Mouse (Mus musculus) forebrain, embryonic 13.5 days (tissue): ENCODE results near the gene AI661453. TPM values are rescaled to one million over a fixed set of nuclear protein-coding genes. Genes with fewer than 3 reads are reported as not detected.

ENCODE experiments used
- ATAC-seq: fragments of 200-750 bp; cut with Nextera tagmentation; 2 replicates; pipeline ENCODE4 v1.8.0; 2017
- H3K27ac ChIP-seq: fragments of 300-500 bp; sonication (generic); 2 replicates; pipeline ENCODE4 v1.5.1; 2015; ENCODE audit warnings: inconsistent platforms, mild to moderate bottlenecking, moderate library complexity
- H3K27me3 ChIP-seq: fragments of 300-500 bp; sonication (generic); 2 replicates; pipeline ENCODE4 v1.6.1; 2015; ENCODE audit warnings: mild to moderate bottlenecking, inconsistent platforms
- H3K36me3 ChIP-seq: fragments of 300-500 bp; sonication (generic); 2 replicates; pipeline ENCODE4 v1.6.1; 2015; ENCODE audit warnings: mild to moderate bottlenecking, inconsistent platforms; ENCODE audit not compliant: poor library complexity, severe bottlenecking
- H3K4me1 ChIP-seq: fragments of 300-500 bp; sonication (generic); 2 replicates; pipeline ENCODE4 v1.6.1; 2015; ENCODE audit warnings: inconsistent platforms
- H3K4me2 ChIP-seq: fragments of 300-500 bp; sonication (generic); 2 replicates; pipeline ENCODE4 v1.6.1; 2015; ENCODE audit warnings: inconsistent platforms, mild to moderate bottlenecking, moderate library complexity
- H3K4me3 ChIP-seq: fragments of 300-500 bp; sonication (generic); 2 replicates; pipeline ENCODE4 v1.5.1; 2015; ENCODE audit warnings: mild to moderate bottlenecking, inconsistent platforms
- H3K9ac ChIP-seq: fragments of 300-500 bp; sonication (generic); 2 replicates; pipeline ENCODE4 v1.6.1; 2015; ENCODE audit warnings: mild to moderate bottlenecking, inconsistent platforms
- H3K9me3 ChIP-seq: fragments of 300-500 bp; sonication (generic); replicated peaks from 2 replicates; pipeline ENCODE4 v1.6.1; 2016; ENCODE audit warnings: inconsistent platforms
- WGBS: fragments of 180-500 bp; shearing (Covaris S2); methylation state at CpG from one replicate; pipeline ENCODE4 v1.1.7; 2015; 5-methylcytosine and 5-hydroxymethylcytosine counted together
- polyA plus RNA-seq: library from polyadenylated mRNA; unstranded; fragments of >200 nt; fragmentation: Nextera tagmentation; extraction: Ambion mirVana; gene quantifications from 2 replicates; pipeline ENCODE4 v1.2.1, GENCODE M21; 2015

AI661453 gene
- polyA plus RNA-seq, 1 experiment from 2014 or later = 0.13 TPM

GRCm38 (mm10) chr17:47470686-47471085 is 34.3 kb downstream of the AI661453 start:
- no peak overlapping the region for H3K9ac ChIP-seq
- H3K4me2 ChIP-seq = no peak overlapping the region
- ATAC-seq = peak; percentile 48; the same call in 1 of the 2 replicates
- peaks cover 41% of the 10 kb centered on the region for H3K27me3 ChIP-seq
- H3K4me1 ChIP-seq = peaks cover 16% of the 10 kb centered on the region; the same call in 1 of the 2 replicates
- no peak overlapping the region for H3K27ac ChIP-seq
- 48% methylated on average over 5 of the region's 5 CpGs for WGBS
- no peak overlapping the region for H3K4me3 ChIP-seq
- H3K9me3 ChIP-seq = no peaks in the 10 kb centered on the region
- H3K36me3 ChIP-seq = no peaks in the 10 kb centered on the region

GRCm38 (mm10) chr17:47472435-47473350 is 36.3 kb downstream of the AI661453 start:
- no peak overlapping the region for H3K4me2 ChIP-seq
- no peak overlapping the region for H3K4me3 ChIP-seq
- WGBS = 62% methylated on average over 15 of the region's 15 CpGs
- no peak overlapping the region for H3K27ac ChIP-seq
- H3K4me1 ChIP-seq = peaks cover 16% of the 10 kb centered on the region; the same call in 1 of the 2 replicates
- no peaks in the 10 kb centered on the region for H3K9me3 ChIP-seq
- H3K27me3 ChIP-seq = peaks cover 25% of the 10 kb centered on the region
- no peak overlapping the region for H3K9ac ChIP-seq
- no peak for ATAC-seq
- H3K36me3 ChIP-seq = no peaks in the 10 kb centered on the region

GRCm38 (mm10) chr17:47473434-47473974 is 37.1 kb downstream of the AI661453 start:
- peaks cover 17% of the 10 kb centered on the region for H3K27me3 ChIP-seq
- H3K27ac ChIP-seq = no peak overlapping the region
- WGBS = 16% methylated on average over 8 of the region's 8 CpGs
- no peak for ATAC-seq
- H3K36me3 ChIP-seq = no peaks in the 10 kb centered on the region
- H3K4me2 ChIP-seq = no peak overlapping the region
- H3K9me3 ChIP-seq = no peaks in the 10 kb centered on the region
- H3K4me1 ChIP-seq = peaks cover 13% of the 10 kb centered on the region; the same call in 1 of the 2 replicates
- H3K9ac ChIP-seq = no peak overlapping the region
- no peak overlapping the region for H3K4me3 ChIP-seq

GRCm38 (mm10) chr17:47474250-47474649 is 37.8 kb downstream of the AI661453 start:
- 87% methylated on average over 4 of the region's 4 CpGs for WGBS
- H3K9ac ChIP-seq = no peak overlapping the region
- H3K4me1 ChIP-seq = peaks cover 11% of the 10 kb centered on the region; the same call in 1 of the 2 replicates
- no peak overlapping the region for H3K4me2 ChIP-seq
- no peak overlapping the region for H3K4me3 ChIP-seq
- no peak for ATAC-seq
- peaks cover 9% of the 10 kb centered on the region for H3K27me3 ChIP-seq
- H3K36me3 ChIP-seq = no peaks in the 10 kb centered on the region
- no peaks in the 10 kb centered on the region for H3K9me3 ChIP-seq
- H3K27ac ChIP-seq = no peak overlapping the region

- 86% methylated on average over 4 of the region's 4 CpGs for WGBS
- Histone ChIP-seq H3K4me3 (no peak overlapping the region), H3K36me3 (no peaks in the 10 kb centered on the region), H3K9me3 (no peaks in the 10 kb centered on the region), H3K9ac (no peak overlapping the region), H3K27me3 (no peaks in the 10 kb centered on the region), H3K4me2 (no peak overlapping the region), H3K27ac (no peak overlapping the region), H3K4me1 (peaks cover 9% of the 10 kb centered on the region; the same call in 1 of the 2 replicates)
- no peak for ATAC-seq
Observed at GRCm38 (mm10) chr17:47475181-47475580, 38.8 kb downstream of the AI661453 start.

- Histone ChIP-seq H3K36me3 (no peaks in the 10 kb centered on the region), H3K9ac (no peak overlapping the region), H3K9me3 (no peaks in the 10 kb centered on the region), H3K4me2 (no peak overlapping the region), H3K27me3 (no peaks in the 10 kb centered on the region), H3K4me3 (no peak overlapping the region), H3K4me1 (peaks cover 4% of the 10 kb centered on the region; the same call in 1 of the 2 replicates), H3K27ac (no peak overlapping the region)
- no peak for ATAC-seq
- WGBS = 64% methylated on average over 3 of the region's 3 CpGs
Observed at GRCm38 (mm10) chr17:47475714-47476113, 39.3 kb downstream of the AI661453 start.

GRCm38 (mm10) chr17:47479887-47480286 is 43.5 kb downstream of the AI661453 start:
- 77% methylated on average over 3 of the region's 3 CpGs for WGBS
- no peak for ATAC-seq

GRCm38 (mm10) chr17:47482401-47482800 is 46.0 kb downstream of the AI661453 start:
- no peak for ATAC-seq
- 44% methylated on average over 2 of the region's 2 CpGs for WGBS
- Histone ChIP-seq H3K4me3 (no peak overlapping the region), H3K27me3 (no peaks in the 10 kb centered on the region), H3K4me2 (no peak overlapping the region), H3K4me1 (peaks cover 7% of the 10 kb centered on the region), H3K27ac (no peak overlapping the region), H3K36me3 (no peaks in the 10 kb centered on the region), H3K9ac (no peak overlapping the region), H3K9me3 (no peaks in the 10 kb centered on the region)

More at GRCm38 (mm10) chr17:47479887-47480286, 43.5 kb downstream of the AI661453 start:
- Histone ChIP-seq H3K27ac (no peak overlapping the region), H3K4me3 (no peak overlapping the region), H3K9me3 (no peaks in the 10 kb centered on the region), H3K4me1 (no peaks in the 10 kb centered on the region; the same call in 1 of the 2 replicates), H3K36me3 (no peaks in the 10 kb centered on the region), H3K9ac (no peak overlapping the region), H3K27me3 (no peaks in the 10 kb centered on the region), H3K4me2 (no peak overlapping the region)

- Histone ChIP-seq H3K4me3 (no peak overlapping the region), H3K4me2 (no peak overlapping the region), H3K9ac (no peak overlapping the region), H3K4me1 (peaks cover 7% of the 10 kb centered on the region), H3K27me3 (no peaks in the 10 kb centered on the region), H3K9me3 (no peaks in the 10 kb centered on the region), H3K36me3 (peaks cover 15% of the 10 kb centered on the region), H3K27ac (no peak overlapping the region)
- 33% methylated on average over 1 of the region's 1 CpGs for WGBS
- no peak for ATAC-seq
Observed at GRCm38 (mm10) chr17:47484241-47484921, 48.0 kb downstream of the AI661453 start.

GRCm38 (mm10) chr17:47484993-47485392 is 48.6 kb downstream of the AI661453 start:
- no peak overlapping the region for H3K9ac ChIP-seq
- H3K36me3 ChIP-seq = peaks cover 21% of the 10 kb centered on the region
- H3K27me3 ChIP-seq = no peaks in the 10 kb centered on the region
- no peak overlapping the region for H3K4me3 ChIP-seq
- H3K4me1 ChIP-seq = peaks cover 7% of the 10 kb centered on the region
- 12% methylated on average over 3 of the region's 3 CpGs for WGBS
- H3K9me3 ChIP-seq = no peaks in the 10 kb centered on the region
- ATAC-seq = no peak
- no peak overlapping the region for H3K27ac ChIP-seq
- no peak overlapping the region for H3K4me2 ChIP-seq

- Histone ChIP-seq H3K4me1 (peaks cover 7% of the 10 kb centered on the region), H3K4me3 (no peak overlapping the region), H3K4me2 (no peak overlapping the region), H3K9me3 (no peaks in the 10 kb centered on the region), H3K27ac (no peak overlapping the region), H3K27me3 (no peaks in the 10 kb centered on the region), H3K9ac (no peak overlapping the region), H3K36me3 (peaks cover 29% of the 10 kb centered on the region)
- ATAC-seq = no peak
- WGBS = 75% methylated on average over 3 of the region's 3 CpGs
Observed at GRCm38 (mm10) chr17:47485791-47486190, 49.4 kb downstream of the AI661453 start.

GRCm38 (mm10) chr17:47490791-47491190 is 54.4 kb downstream of the AI661453 start:
- no peak for ATAC-seq
- Histone ChIP-seq H3K4me3 (no peak overlapping the region), H3K4me1 (peaks cover 4% of the 10 kb centered on the region; the same call in 1 of the 2 replicates), H3K9ac (no peak overlapping the region), H3K9me3 (no peaks in the 10 kb centered on the region), H3K27me3 (no peaks in the 10 kb centered on the region), H3K27ac (no peak overlapping the region), H3K4me2 (no peak overlapping the region), H3K36me3 (peaks cover 78% of the 10 kb centered on the region)
- WGBS = 87% methylated on average over 9 of the region's 9 CpGs
